Mouse (Mus musculus): ENCODE data around the gene Ccpg1. TPM values are rescaled to one million over a fixed set of nuclear protein-coding genes. Genes with fewer than 3 reads are reported as not detected.

Ccpg1 gene
- polyA plus RNA-seq (2015; fragmentation: Nextera tagmentation; extraction: Ambion mirVana) = 22.9 and 26.0 TPM in 2 replicates

- TF ChIP-seq CTCF (IDR thresholded peaks at IDR 0.05; ENCODE audit: low read depth) = peak; percentile 40
- TF ChIP-seq EP300 (optimal IDR thresholded peaks at IDR 0.05) = no peak
- Histone ChIP-seq H3K27ac (replicated peaks) (peak within 1 kb of the TSS; percentile 58), H3K27me3 (ENCODE audit: control insufficient read depth, insufficient read depth, low read length) (no peaks in the 10 kb centered on the region), H3K9ac (ENCODE audit: low read length) (peak within 1 kb of the TSS; percentile 84), H3K4me2 (replicated peaks; ENCODE audit: low read depth) (peak within 1 kb of the TSS; percentile 78), H3K4me1 (replicated peaks; ENCODE audit: control insufficient read depth, insufficient read depth) (no peaks in the 10 kb centered on the region), H3K36me3 (ENCODE audit: control insufficient read depth, insufficient read depth, low read length) (no peaks in the 10 kb centered on the region), H3K9me3 (ENCODE audit: control insufficient read depth, low read length) (no peaks in the 10 kb centered on the region), H3K4me3 (ENCODE audit: low read depth, low read length) (peak within 1 kb of the TSS; percentile 85)
- under 1% methylated on average over 81 of the region's 88 CpGs for WGBS
- peak; percentile 96 for DNase-seq (ENCODE audit: low spot score)
- ATAC-seq (ENCODE audit: low FRiP score, low TSS enrichment) = peak; percentile 100
Measured at GRCm38 (mm10) chr9:72985250-72986220, at the start of gene Ccpg1, which contains the start of gene Ccpg1os. Gene Ccpg1, plus strand, starts transcription at chr9:72985429. Gene Ccpg1os, minus strand, starts transcription at chr9:72985382.

GRCm38 (mm10) chr9:72936301-72936700 is 48.9 kb upstream of the Ccpg1 start:
- Histone ChIP-seq H3K4me3 (ENCODE audit: low read depth, low read length) (no peak overlapping the region), H3K4me1 (replicated peaks; ENCODE audit: control insufficient read depth, insufficient read depth) (no peaks in the 10 kb centered on the region), H3K4me2 (replicated peaks; ENCODE audit: low read depth) (no peak overlapping the region), H3K9me3 (ENCODE audit: control insufficient read depth, low read length) (no peaks in the 10 kb centered on the region), H3K27me3 (ENCODE audit: control insufficient read depth, insufficient read depth, low read length) (no peaks in the 10 kb centered on the region), H3K36me3 (ENCODE audit: control insufficient read depth, insufficient read depth, low read length) (no peaks in the 10 kb centered on the region), H3K9ac (ENCODE audit: low read length) (no peak overlapping the region), H3K27ac (replicated peaks) (no peak overlapping the region)
- TF ChIP-seq EP300 (optimal IDR thresholded peaks at IDR 0.05) = no peak
- TF ChIP-seq CTCF (IDR thresholded peaks at IDR 0.05; ENCODE audit: low read depth) = no peak
- no peak for ATAC-seq (ENCODE audit: low FRiP score, low TSS enrichment)
- DNase-seq (ENCODE audit: low spot score) = no peak
- 76% methylated on average over 2 of the region's 2 CpGs for WGBS

- WGBS = 61% methylated on average over 3 of the region's 3 CpGs
- no peak for DNase-seq (ENCODE audit: low spot score)
Measured at GRCm38 (mm10) chr9:72943424-72943823, 41.8 kb upstream of the Ccpg1 start.

GRCm38 (mm10) chr9:72944286-72944685 is 40.9 kb upstream of the Ccpg1 start:
- Histone ChIP-seq H3K4me3 (ENCODE audit: low read depth, low read length) (no peak overlapping the region), H3K4me1 (replicated peaks; ENCODE audit: control insufficient read depth, insufficient read depth) (no peaks in the 10 kb centered on the region), H3K27ac (replicated peaks) (no peak overlapping the region), H3K36me3 (ENCODE audit: control insufficient read depth, insufficient read depth, low read length) (0 out of 2 replicates have a peak, but pooled peaks cover 4% of the 10 kb centered on the region), H3K9ac (ENCODE audit: low read length) (no peak overlapping the region), H3K9me3 (ENCODE audit: control insufficient read depth, low read length) (no peaks in the 10 kb centered on the region), H3K4me2 (replicated peaks; ENCODE audit: low read depth) (no peak overlapping the region), H3K27me3 (ENCODE audit: control insufficient read depth, insufficient read depth, low read length) (no peaks in the 10 kb centered on the region)
- no peak for DNase-seq (ENCODE audit: low spot score)
- no peak for ATAC-seq (ENCODE audit: low FRiP score, low TSS enrichment)
- 92% methylated on average over 13 of the region's 13 CpGs for WGBS
- TF ChIP-seq CTCF (IDR thresholded peaks at IDR 0.05; ENCODE audit: low read depth) (no peak), EP300 (optimal IDR thresholded peaks at IDR 0.05) (no peak)

More at GRCm38 (mm10) chr9:72943424-72943823, 41.8 kb upstream of the Ccpg1 start:
- Histone ChIP-seq H3K4me1 (replicated peaks; ENCODE audit: control insufficient read depth, insufficient read depth) (no peaks in the 10 kb centered on the region), H3K36me3 (ENCODE audit: control insufficient read depth, insufficient read depth, low read length) (0 out of 2 replicates have a peak, but pooled peaks cover 4% of the 10 kb centered on the region), H3K27ac (replicated peaks) (no peak overlapping the region), H3K9ac (ENCODE audit: low read length) (no peak overlapping the region), H3K4me2 (replicated peaks; ENCODE audit: low read depth) (no peak overlapping the region), H3K4me3 (ENCODE audit: low read depth, low read length) (no peak overlapping the region), H3K9me3 (ENCODE audit: control insufficient read depth, low read length) (no peaks in the 10 kb centered on the region), H3K27me3 (ENCODE audit: control insufficient read depth, insufficient read depth, low read length) (no peaks in the 10 kb centered on the region)
- peak; percentile 48 for TF ChIP-seq CTCF (IDR thresholded peaks at IDR 0.05; ENCODE audit: low read depth)
- TF ChIP-seq EP300 (optimal IDR thresholded peaks at IDR 0.05) = no peak
- ATAC-seq (ENCODE audit: low FRiP score, low TSS enrichment) = no peak

GRCm38 (mm10) chr9:72947010-72947409 is 38.2 kb upstream of the Ccpg1 start:
- H3K4me1 ChIP-seq (replicated peaks; ENCODE audit: control insufficient read depth, insufficient read depth) = no peaks in the 10 kb centered on the region
- no peak overlapping the region for H3K27ac ChIP-seq (replicated peaks)
- WGBS = 94% methylated on average over 1 of the region's 1 CpGs
- no peak overlapping the region for H3K4me3 ChIP-seq (ENCODE audit: low read depth, low read length)
- ATAC-seq (ENCODE audit: low FRiP score, low TSS enrichment) (no peak), DNase-seq (ENCODE audit: low spot score) (no peak)
- H3K27me3 ChIP-seq (ENCODE audit: control insufficient read depth, insufficient read depth, low read length) = no peaks in the 10 kb centered on the region
- H3K4me2 ChIP-seq (replicated peaks; ENCODE audit: low read depth) = no peak overlapping the region
- H3K9me3 ChIP-seq (ENCODE audit: control insufficient read depth, low read length) = no peaks in the 10 kb centered on the region
- H3K36me3 ChIP-seq (ENCODE audit: control insufficient read depth, insufficient read depth, low read length) = 0 out of 2 replicates have a peak, but pooled peaks cover 4% of the 10 kb centered on the region
- H3K9ac ChIP-seq (ENCODE audit: low read length) = no peak overlapping the region
- no peak for TF ChIP-seq EP300 (optimal IDR thresholded peaks at IDR 0.05)
- peak; percentile 30 for TF ChIP-seq CTCF (IDR thresholded peaks at IDR 0.05; ENCODE audit: low read depth)

- Histone ChIP-seq H3K36me3 (ENCODE audit: control insufficient read depth, insufficient read depth, low read length) (0 out of 2 replicates have a peak, but pooled peaks cover 4% of the 10 kb centered on the region), H3K27ac (replicated peaks) (no peak overlapping the region), H3K9me3 (ENCODE audit: control insufficient read depth, low read length) (no peaks in the 10 kb centered on the region), H3K27me3 (ENCODE audit: control insufficient read depth, insufficient read depth, low read length) (no peaks in the 10 kb centered on the region), H3K4me1 (replicated peaks; ENCODE audit: control insufficient read depth, insufficient read depth) (no peaks in the 10 kb centered on the region), H3K9ac (ENCODE audit: low read length) (no peak overlapping the region), H3K4me3 (ENCODE audit: low read depth, low read length) (no peak overlapping the region), H3K4me2 (replicated peaks; ENCODE audit: low read depth) (no peak overlapping the region)
- TF ChIP-seq EP300 (optimal IDR thresholded peaks at IDR 0.05) (no peak), CTCF (IDR thresholded peaks at IDR 0.05; ENCODE audit: low read depth) (no peak)
- ATAC-seq (ENCODE audit: low FRiP score, low TSS enrichment) (no peak), DNase-seq (ENCODE audit: low spot score) (no peak)
- 58% methylated on average over 7 of the region's 7 CpGs for WGBS
Measured at GRCm38 (mm10) chr9:72949572-72949971, 35.7 kb upstream of the Ccpg1 start.
